Mouse (Mus musculus) heart, adult 8-10 months (tissue): Measurements from ENCODE around the gene Olfr1338. TPM values are rescaled to one million over a fixed set of nuclear protein-coding genes. Genes with fewer than 3 reads are reported as not detected.
A peak's percentile ranks its signal among the peaks of the same experiment; 100 is the strongest.

Source experiments
- DNase-seq: peaks from one replicate; pipeline ENCODE4 v3.0.0; 2022; ENCODE audit warnings: low spot score
- total RNA-seq, 4 experiments: library from RNA; stranded (reverse); gene quantifications; 2 replicates each; pipeline ENCODE4 v1.2.4; 2022

The Olfr1338 gene
- not detected for total RNA-seq

DNA sequence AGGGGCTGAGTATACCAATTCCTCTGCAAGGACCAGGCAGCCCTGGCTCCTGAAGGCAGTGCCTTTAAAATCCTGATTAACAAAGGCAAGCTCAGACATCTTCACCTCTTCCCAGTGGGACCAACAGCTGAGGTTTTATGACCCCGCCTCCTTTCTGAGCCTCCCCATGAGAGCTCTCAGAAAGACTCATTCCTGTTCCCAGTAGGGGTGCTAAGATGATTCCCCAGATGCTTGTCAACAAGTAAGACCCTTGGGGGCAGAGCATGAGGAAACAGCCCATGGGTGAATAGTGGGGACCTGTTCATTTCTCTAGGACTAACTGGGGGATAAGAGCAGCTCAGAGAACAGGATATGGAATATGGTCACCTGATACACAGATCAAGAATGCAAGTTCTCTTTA is at the start of gene Olfr1338:
Olfr1338 (minus strand) TSS at position 101 of the 400 bp plus-strand sequence.
- no peak for DNase-seq

DNA sequence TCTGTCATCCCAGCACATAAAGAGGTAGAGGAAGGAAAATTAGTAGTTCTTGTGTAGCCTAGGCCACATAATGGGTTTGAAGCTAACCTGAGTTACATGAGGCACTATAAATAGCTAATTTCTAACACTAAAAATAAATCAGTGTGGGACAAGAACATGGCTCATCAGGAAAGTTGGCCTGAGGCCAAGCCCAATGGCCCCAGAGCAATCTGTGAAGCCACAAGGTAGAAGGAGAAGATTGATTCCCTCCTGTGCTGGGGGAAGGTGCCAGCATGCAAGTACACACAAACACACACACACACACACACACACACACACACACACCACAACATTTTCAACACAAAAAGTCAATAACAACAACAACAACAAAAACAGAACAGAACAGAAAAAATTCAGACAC is 34.3 kb upstream of the Olfr1338 start:
- DNase-seq, result peak; percentile 17

DNA sequence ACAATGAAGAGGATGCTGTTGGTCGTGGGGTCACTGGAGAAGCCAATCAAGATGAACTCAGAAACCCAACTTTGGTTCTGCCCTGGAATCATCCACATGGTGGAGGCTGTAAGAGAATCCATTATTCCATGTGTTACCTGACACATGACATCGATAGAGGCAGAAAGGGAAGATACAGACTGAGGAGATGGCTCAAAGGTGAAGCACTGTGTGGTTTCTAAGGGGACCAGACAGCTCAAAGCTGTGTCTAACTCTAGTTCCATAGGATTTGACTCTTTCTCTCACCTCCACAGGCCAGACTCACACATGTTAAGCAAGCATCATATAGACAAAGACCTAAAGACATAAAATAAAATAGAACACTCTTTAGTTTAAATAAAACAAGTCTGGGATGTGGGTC is 23.9 kb upstream of the Olfr1338 start, which contains the start of gene Olfr1337:
Olfr1337 (minus strand) TSS at position 101 of the 400 bp plus-strand sequence.
- no peak for DNase-seq

DNA sequence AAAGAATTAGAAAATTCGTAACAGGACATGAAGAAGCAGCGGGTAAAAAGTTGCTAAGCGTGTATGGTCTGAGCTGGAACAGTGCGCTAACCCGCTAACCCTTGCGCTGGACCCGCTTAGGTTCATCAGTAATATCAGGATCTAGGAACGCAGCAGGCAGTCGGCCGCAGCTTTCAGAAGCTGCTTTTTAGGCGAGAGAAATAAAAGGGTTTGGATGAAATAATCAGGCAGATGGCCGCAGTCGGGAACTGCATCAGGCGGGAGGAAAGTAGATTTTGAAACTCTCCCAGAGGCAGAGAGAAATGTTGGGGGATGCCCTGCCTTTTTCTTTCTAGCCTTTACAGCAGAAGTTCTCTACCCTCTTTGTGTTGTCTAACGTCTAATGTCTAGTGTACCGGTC is 16.7 kb downstream of the Olfr1338 start:
- no peak for DNase-seq

DNA sequence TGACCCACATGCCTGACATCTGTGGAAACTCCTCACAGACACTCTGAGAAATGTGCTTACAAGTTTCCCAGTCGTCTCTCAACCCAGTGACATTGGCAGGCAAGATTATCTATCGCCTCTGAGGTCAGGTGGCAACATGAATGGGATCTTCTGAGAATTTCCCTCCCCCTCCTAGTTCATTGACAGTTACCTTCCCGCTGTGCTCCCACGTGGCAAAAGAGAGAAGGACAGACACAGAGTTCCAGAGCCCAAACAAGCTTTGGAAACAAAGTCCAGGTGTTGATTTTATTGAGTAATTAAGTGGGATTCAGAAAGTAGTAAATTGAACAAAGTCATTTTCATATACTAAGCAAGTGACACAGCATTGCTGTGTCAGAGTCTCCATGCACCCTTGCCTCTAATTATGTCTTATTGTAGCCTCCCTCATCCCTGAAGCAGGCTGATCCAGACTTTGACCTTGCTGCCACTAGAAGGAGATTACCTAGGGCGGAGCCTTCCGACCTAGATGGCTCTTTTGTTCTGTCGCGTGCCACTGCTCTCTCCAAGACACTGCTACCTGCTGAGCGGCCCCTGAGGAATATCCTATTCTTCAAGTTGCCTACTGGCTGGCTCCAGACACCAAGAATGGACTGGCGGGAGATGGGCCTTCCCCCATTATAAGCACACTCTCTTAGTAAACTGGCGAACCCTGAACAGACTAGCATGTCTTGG is 17.4 kb downstream of the Olfr1338 start:
- DNase-seq, result no peak

DNA sequence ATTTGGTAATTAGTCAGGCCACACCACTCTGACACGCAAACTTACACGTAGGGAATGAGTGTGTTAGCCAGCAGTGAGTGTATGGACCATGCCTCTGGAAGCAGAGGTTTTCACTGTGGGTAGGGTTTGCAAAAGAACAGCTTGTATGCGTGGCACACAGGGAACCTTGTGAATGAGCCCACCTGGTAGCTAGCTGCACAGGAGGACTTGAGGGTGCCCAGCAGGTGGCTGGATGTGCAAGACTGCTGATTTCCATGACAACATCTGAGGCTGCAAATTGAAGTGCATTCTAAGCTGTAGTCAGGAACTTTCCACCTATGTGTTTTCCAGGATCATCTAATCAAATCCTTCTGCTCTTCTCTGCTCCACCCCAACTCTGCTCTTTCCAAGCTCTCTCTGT is 19.0 kb downstream of the Olfr1338 start:
- DNase-seq, result no peak

DNA sequence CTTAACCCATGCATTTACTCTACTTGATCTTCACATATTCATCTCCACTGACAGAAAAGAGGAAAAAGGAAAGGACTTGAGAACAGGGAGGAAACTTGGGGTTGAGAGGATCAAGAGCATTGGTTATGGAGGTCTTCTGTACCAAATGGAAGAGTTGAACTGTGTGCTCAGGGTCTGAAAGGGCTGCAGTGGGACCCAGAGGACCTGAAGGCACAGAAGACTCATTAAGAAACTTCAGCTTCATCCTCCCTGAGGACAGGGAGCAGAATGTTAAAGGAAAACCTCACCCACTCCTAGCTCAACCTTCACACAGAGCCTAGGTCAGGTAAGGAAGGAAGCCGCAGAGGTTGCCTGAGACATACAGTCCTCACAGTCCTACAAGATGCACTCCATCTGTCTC is 26.7 kb downstream of the Olfr1338 start, which contains the start of gene Olfr1339:
Olfr1339 (plus strand) TSS at position 301 of the 400 bp plus-strand sequence.
- no peak for DNase-seq

DNA sequence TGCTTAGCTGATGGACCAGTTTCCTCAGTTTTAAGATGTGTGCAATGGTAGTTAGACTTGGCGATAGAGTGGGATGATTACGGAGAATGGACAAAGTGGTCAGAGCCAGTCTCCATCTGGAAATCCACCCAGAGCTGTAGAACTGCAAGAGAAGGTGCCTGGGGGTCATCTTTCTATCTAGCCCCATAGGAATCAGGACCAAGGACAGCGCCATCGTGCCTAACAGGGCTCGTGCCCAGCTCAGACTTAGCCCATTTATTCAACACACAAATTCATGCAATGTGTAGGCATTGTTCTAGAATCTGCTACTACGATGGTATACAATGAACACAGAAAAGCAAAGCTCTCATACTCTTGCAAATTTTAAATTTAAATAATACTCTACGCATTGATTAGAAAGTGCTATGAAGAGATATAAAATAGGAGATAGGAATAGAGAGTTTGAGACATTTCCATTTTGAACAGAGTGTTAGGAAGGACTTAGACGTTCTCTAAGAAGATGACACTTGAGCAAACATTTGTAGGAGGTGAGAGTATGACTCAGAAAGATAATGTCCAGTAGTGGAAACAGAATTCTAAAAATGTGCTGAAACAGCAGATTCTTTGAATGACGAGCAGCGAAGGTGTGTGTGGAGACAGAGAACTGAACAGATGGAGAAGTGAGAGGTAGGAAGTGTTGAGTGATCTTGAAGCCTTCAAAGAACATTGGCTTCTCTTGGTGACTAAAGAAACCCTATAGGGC is 36.6 kb downstream of the Olfr1338 start:
- DNase-seq, result no peak

DNA sequence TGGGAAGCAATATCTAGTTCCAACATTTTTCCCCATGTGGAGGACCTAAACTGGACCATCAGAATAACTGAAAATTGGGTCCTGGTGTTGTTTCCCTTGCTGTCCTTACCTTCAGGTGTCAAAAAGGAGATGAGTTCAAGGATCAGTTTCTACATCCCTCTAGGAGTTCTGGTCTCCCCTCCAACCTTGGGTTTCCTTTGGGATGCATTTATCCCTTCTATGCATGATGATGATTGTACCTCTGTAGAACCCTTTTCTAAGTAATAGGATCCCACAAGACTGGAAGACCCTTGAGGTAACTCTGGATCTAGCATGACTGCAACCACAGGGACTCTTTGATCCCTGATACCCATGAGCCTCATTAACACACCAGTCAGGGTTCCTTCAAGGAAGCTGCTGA is 38.7 kb downstream of the Olfr1338 start, which contains the start of gene Olfr1340:
Olfr1340 (plus strand) TSS at position 301 of the 400 bp plus-strand sequence.
- no peak for DNase-seq

DNA sequence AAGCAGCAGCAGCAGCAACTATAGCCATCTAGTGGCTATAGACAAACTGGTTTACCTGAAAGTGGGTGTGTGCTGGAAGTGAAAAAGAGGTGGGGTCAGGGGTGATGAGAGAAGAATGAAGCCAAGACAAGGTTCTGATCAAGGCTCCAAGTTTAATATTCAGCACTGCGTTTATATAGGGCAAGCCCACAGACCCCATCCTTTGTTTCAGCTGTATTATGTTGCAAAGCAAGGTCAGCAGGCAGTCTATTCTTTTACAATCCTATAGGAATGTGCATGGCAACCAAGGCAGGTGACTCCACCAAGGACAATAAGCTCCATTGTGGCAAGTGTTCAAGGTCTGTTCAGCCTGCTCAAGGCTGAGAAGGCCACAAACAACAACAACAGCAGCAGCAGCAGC is 46.9 kb downstream of the Olfr1338 start:
- no peak for DNase-seq

DNA sequence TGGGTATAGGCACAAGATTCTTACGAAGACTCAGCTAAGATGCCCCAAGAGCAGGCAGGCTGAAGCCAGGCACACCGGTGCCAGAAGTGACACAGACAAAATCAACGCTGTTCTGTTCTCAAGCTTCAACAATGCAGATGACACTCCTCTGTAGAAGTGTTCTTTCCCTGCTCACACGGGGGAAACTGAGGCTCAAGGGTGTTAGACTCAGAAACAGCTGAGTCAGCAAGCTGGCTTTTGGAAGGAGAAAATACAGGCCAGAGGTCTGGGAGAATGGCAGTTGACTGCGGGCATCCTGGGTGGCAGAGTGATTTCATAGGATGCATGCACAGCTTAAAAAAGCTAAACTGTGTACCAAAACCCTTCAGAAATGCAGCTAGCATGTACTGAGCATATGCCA is 50.5 kb downstream of the Olfr1338 start:
- no peak for DNase-seq

DNA sequence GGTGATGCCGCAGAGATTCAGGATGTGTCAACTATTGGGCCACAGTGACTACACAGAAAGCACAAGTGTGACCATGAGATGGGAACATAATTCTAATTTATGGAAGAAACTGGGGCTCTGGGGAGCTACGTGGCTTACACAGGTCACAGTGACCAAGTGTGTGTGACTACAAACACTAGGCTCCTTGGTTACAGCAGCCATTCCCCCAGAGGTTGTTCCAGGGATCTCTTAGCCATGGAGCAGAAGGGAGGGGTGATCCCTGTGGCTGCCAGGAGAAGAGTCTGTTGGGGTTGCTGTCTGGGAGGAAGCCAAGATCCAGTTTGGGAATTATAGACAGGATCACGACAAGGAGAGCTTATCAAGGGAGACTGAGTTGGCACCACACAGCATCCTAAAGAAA is 55.3 kb downstream of the Olfr1338 start, which contains the start of gene Olfr1341:
Olfr1341 (plus strand) TSS at position 301 of the 400 bp plus-strand sequence.
- DNase-seq, result no peak

Other genes starting within 250 kb of the Olfr1338 start
- gene 2610528J11Rik, start 231.7 kb downstream of the Olfr1338 start, total RNA-seq, result not detected
- gene Tmem125, start 214.7 kb downstream of the Olfr1338 start, total RNA-seq, result under 1 TPM in 2 of 4 experiments, not detected in 2; 0.12 to 0.23 TPM
- gene Cfap57, start 138.0 kb downstream of the Olfr1338 start, total RNA-seq, result under 1 TPM in 1 of 4 experiments, not detected in 3; 0.06 TPM
- gene Ebna1bp2, start 137.9 kb downstream of the Olfr1338 start, total RNA-seq, result 10 to 100 TPM; 26.6 to 42.0 (median 37.1) TPM
- not detected for gene Olfr62, start 99.8 kb downstream of the Olfr1338 start, total RNA-seq
- gene Olfr1342, start 66.0 kb downstream of the Olfr1338 start, total RNA-seq, result not detected
- not detected for gene Olfr1341, start 55.2 kb downstream of the Olfr1338 start, total RNA-seq
- gene Olfr1340, start 38.6 kb downstream of the Olfr1338 start, total RNA-seq, result not detected
- gene Olfr1339, start 26.6 kb downstream of the Olfr1338 start, total RNA-seq, result not detected
- not detected for gene Olfr1337, start 23.8 kb upstream of the Olfr1338 start, total RNA-seq
- gene Olfr1335, start 51.2 kb upstream of the Olfr1338 start, total RNA-seq, result not detected
- not detected for gene Olfr1333, start 77.5 kb upstream of the Olfr1338 start, total RNA-seq
- gene Olfr1331, start 105.9 kb upstream of the Olfr1338 start, total RNA-seq, result not detected
- not detected for gene Olfr1330, start 129.9 kb upstream of the Olfr1338 start, total RNA-seq
- not detected for gene Olfr1329, start 158.7 kb upstream of the Olfr1338 start, total RNA-seq
- gene Olfr1328, start 179.9 kb upstream of the Olfr1338 start, total RNA-seq, result not detected
- under 1 TPM in 3 of 4 experiments, not detected in 1; 0.09 to 0.19 (median 0.17) TPM for gene Lao1, start 202.8 kb upstream of the Olfr1338 start, total RNA-seq